Mouse (Mus musculus) adrenal gland, postnatal 10 days (tissue): ENCODE measurements around the gene Efs. TPM values are rescaled to one million over a fixed set of nuclear protein-coding genes. Genes with fewer than 3 reads are reported as not detected.
"Not testable (repeated sequence)": the region's sequence is repeated elsewhere in the genome, so short reads cannot be mapped to it uniquely, and the experiment has no call there.

Experiments used
- DNase-seq: peaks from one replicate; pipeline ENCODE4 v3.0.0; 2021; ENCODE audit warnings: mixed read lengths
- long read RNA-seq, 2 experiments: library from polyadenylated mRNA; stranded (forward); transcript quantifications; one replicate each; pipeline ENCODE4 v2.0.0; 2021
- total RNA-seq, 2 experiments: library from RNA; stranded (reverse); gene quantifications; 2 replicates each; pipeline ENCODE4 v1.2.3; 2021

Efs gene
- total RNA-seq, result 1 to 10 TPM; 7.4 to 9.9 TPM
- long read RNA-seq, experiment 1, partial matches to known transcripts, result 1 of 3 reads
- long read RNA-seq, experiment 1, other reads (novel, unspliced or antisense), result 2 of 3 reads
- long read RNA-seq, experiment 2, partial matches to known transcripts, result 2 of 5 reads
- long read RNA-seq, experiment 2, other reads (novel, unspliced or antisense), result 1 of 5 reads

GRCm38 (mm10) chr14:54925349-54926342, at the start of gene Efs:
Gene Efs, minus strand, starts transcription at chr14:54926126.
- DNase-seq, result peak; percentile 75

GRCm38 (mm10) chr14:54974068-54974791, 48.3 kb upstream of the Efs start:
- no peak for DNase-seq

- not testable (repeated sequence) for DNase-seq
Observed at GRCm38 (mm10) chr14:54972786-54973185, 46.9 kb upstream of the Efs start.

GRCm38 (mm10) chr14:54968344-54968743, 42.4 kb upstream of the Efs start:
- no peak for DNase-seq

GRCm38 (mm10) chr14:54967874-54968273, 41.9 kb upstream of the Efs start:
- DNase-seq, result no peak

GRCm38 (mm10) chr14:54966320-54966977, 40.5 kb upstream of the Efs start, which contains the start of gene Myh6:
Gene Myh6, minus strand, starts transcription at chr14:54966927.
- no peak for DNase-seq

GRCm38 (mm10) chr14:54965631-54966030, 39.7 kb upstream of the Efs start:
- no peak for DNase-seq

GRCm38 (mm10) chr14:54965044-54965443, 39.1 kb upstream of the Efs start:
- no peak for DNase-seq

- DNase-seq, result no peak
Observed at GRCm38 (mm10) chr14:54963727-54964126, 37.8 kb upstream of the Efs start.

- DNase-seq, result no peak
Observed at GRCm38 (mm10) chr14:54962714-54963113, 36.8 kb upstream of the Efs start.

- no peak for DNase-seq
Observed at GRCm38 (mm10) chr14:54961487-54961886, 35.6 kb upstream of the Efs start.

GRCm38 (mm10) chr14:54960769-54961168, 34.8 kb upstream of the Efs start:
- DNase-seq, result no peak

- DNase-seq, result not testable (repeated sequence)
Observed at GRCm38 (mm10) chr14:54959853-54960613, 34.1 kb upstream of the Efs start.

GRCm38 (mm10) chr14:54959197-54959596, 33.3 kb upstream of the Efs start:
- DNase-seq, result no peak

- no peak for DNase-seq
Observed at GRCm38 (mm10) chr14:54958503-54958902, 32.6 kb upstream of the Efs start.

GRCm38 (mm10) chr14:54956533-54956932, 30.6 kb upstream of the Efs start:
- DNase-seq, result no peak

GRCm38 (mm10) chr14:54955481-54955880, 29.6 kb upstream of the Efs start:
- DNase-seq, result no peak

- DNase-seq, result no peak
Observed at GRCm38 (mm10) chr14:54954474-54954873, 28.5 kb upstream of the Efs start.

- DNase-seq, result no peak
Observed at GRCm38 (mm10) chr14:54953664-54954206, 27.8 kb upstream of the Efs start.

- DNase-seq, result no peak
Observed at GRCm38 (mm10) chr14:54951587-54951986, 25.7 kb upstream of the Efs start.

GRCm38 (mm10) chr14:54950493-54950892, 24.6 kb upstream of the Efs start:
- no peak for DNase-seq
